Mouse (Mus musculus) olfactory bulb, adult 2 months (tissue): ENCODE data around the gene Rnf208.
"Not testable (repeated sequence)": the region's sequence is repeated elsewhere in the genome, so short reads cannot be mapped to it uniquely, and the experiment has no call there.

Source experiments
- CTCF ChIP-seq: fragments of 200-500 bp; IDR thresholded peaks from 2 replicates; pipeline ENCODE4 v1.5.1; 2012; ENCODE audit warnings: low read depth, mild to moderate bottlenecking, low read length, moderate library complexity; ENCODE audit not compliant: insufficient read depth
- POLR2A ChIP-seq: fragments of 200-500 bp; IDR thresholded peaks from 2 replicates; pipeline ENCODE4 v1.6.1; 2012; ENCODE audit warnings: mild to moderate bottlenecking, low read depth, low read length, moderate library complexity; ENCODE audit not compliant: insufficient read depth

- not testable (repeated sequence) for TF ChIP-seq CTCF, POLR2A
Measured at GRCm38 (mm10) chr2:25256443-25257109, 14.5 kb downstream of the Rnf208 start.
